Mouse (Mus musculus) gastrocnemius, adult 8-10 months (tissue): ENCODE results near the gene Olfr294. TPM values are rescaled to one million over a fixed set of nuclear protein-coding genes. Genes with fewer than 3 reads are reported as not detected.

Source experiments
- DNase-seq, 2 experiments: peaks; one replicate each; pipeline ENCODE4 v3.0.0; 2022; ENCODE audit warnings: low spot score in 2 of 2
- total RNA-seq, 4 experiments: library from RNA; stranded (reverse); gene quantifications; 2 replicates each; pipeline ENCODE4 v1.2.4; 2022

Gene Olfr294
- not detected for total RNA-seq

DNA sequence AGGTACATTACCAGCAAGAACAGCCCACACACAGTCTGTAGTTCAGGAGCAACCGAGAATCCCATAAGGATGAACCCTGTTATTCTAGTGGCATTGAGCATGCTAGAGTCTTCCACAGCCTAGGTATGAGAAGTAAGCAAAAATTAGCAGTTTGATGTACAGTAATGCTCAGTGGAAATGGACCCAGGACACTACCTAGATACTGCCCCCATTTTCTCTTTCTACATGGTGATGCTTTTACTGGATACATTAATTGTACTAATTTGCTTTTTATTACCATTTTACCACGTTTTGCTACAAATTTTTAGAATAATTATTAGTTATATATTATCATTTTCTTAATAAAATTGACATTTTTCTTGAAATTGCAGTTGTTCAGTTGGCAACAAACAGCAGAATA is at the start of gene Olfr294:
Olfr294 (minus strand) TSS at position 101 of the 400 bp plus-strand sequence.
- DNase-seq, result no peak

GRCm38 (mm10) chr7:86648761-86649160 is 32.3 kb upstream of the Olfr294 start, which contains the start of gene Olfr293:
Gene Olfr293, plus strand, starts transcription at chr7:86649061.
- DNase-seq, result no peak

DNA sequence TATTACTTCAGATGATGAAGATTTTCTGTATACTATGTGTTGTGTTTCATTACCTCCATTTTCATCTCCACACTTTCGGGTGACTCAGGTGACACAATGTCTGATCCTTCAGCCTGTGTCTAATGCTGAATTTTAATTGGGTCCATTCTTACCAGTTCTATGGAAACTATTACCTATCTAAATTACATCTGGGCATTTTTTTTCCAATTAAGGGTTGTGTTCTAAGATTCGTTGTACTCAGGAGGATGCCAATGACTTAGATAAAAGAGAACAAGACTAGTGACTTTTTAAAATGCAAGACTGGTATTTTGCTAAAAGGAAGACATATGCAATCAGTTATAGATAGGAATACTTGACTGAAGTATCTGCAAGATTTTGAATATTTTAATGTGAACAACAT is 32.9 kb downstream of the Olfr294 start, which contains the start of gene Olfr295:
Olfr295 (plus strand) TSS at position 301 of the 400 bp plus-strand sequence.
- DNase-seq, result no peak

Other genes with a start within 250 kb of the Olfr294 start
- gene Olfr305, start 249.7 kb downstream of the Olfr294 start, total RNA-seq, result not detected
- not detected for gene Olfr304, start 230.0 kb downstream of the Olfr294 start, total RNA-seq
- gene Olfr303, start 218.9 kb downstream of the Olfr294 start, total RNA-seq, result not detected
- gene Olfr301, start 212.8 kb downstream of the Olfr294 start, total RNA-seq, result not detected
- not detected for gene Olfr299, start 156.7 kb downstream of the Olfr294 start, total RNA-seq
- not detected for gene Olfr298, start 124.2 kb downstream of the Olfr294 start, total RNA-seq
- gene Olfr297, start 96.7 kb downstream of the Olfr294 start, total RNA-seq, result not detected
- gene Olfr295, start 32.8 kb downstream of the Olfr294 start, total RNA-seq, result not detected
- not detected for gene Olfr293, start 32.4 kb upstream of the Olfr294 start, total RNA-seq
- gene Olfr292, start 71.7 kb upstream of the Olfr294 start, total RNA-seq, result not detected
- under 1 TPM in 3 of 4 experiments, not detected in 1; 0.24 to 0.43 (median 0.38) TPM for gene Folh1, start 159.3 kb upstream of the Olfr294 start, total RNA-seq
- gene Vmn2r77, start 178.4 kb upstream of the Olfr294 start, total RNA-seq, result not detected